Mouse (Mus musculus): ENCODE data around the gene Tie1. TPM values are rescaled to one million over a fixed set of nuclear protein-coding genes. Genes with fewer than 3 reads are reported as not detected.

The Tie1 gene
- polyA plus RNA-seq, 1 experiment = 12.8 TPM

GRCm38 (mm10) chr4:118526408-118527334 is 36.8 kb upstream of the Tie1 start, which contains the start of gene 2610528J11Rik:
Gene 2610528J11Rik (plus strand): TSS chr4:118526999.
- no peak for DNase-seq
- no peak for TF ChIP-seq CTCF (IDR thresholded peaks at IDR 0.05; ENCODE audit: borderline replicate concordance, insufficient read depth, low read depth, low read length)
- TF ChIP-seq POLR2A (IDR thresholded peaks at IDR 0.05; ENCODE audit: borderline replicate concordance, insufficient read depth, low read length) = no peak
- Histone ChIP-seq H3K27ac (ENCODE audit: insufficient read depth, low read length) (no peak within 1 kb of the TSS), H3K4me1 (ENCODE audit: control insufficient read depth, insufficient read depth, low read length) (no peaks in the 10 kb centered on the region), H3K4me3 (replicated peaks; ENCODE audit: insufficient read depth, low read depth, low read length) (no peak within 1 kb of the TSS), H3K27me3 (ENCODE audit: control insufficient read depth, insufficient read depth, low read length) (no peaks in the 10 kb centered on the region)
- WGBS = 43% methylated on average over 17 of the region's 17 CpGs

- WGBS = 66% methylated on average over 3 of the region's 3 CpGs
- DNase-seq = no peak
- H3K27me3 ChIP-seq (ENCODE audit: control insufficient read depth, insufficient read depth, low read length) = no peaks in the 10 kb centered on the region
- H3K4me1 ChIP-seq (ENCODE audit: control insufficient read depth, insufficient read depth, low read length) = no peaks in the 10 kb centered on the region
- TF ChIP-seq CTCF (IDR thresholded peaks at IDR 0.05; ENCODE audit: borderline replicate concordance, insufficient read depth, low read depth, low read length) = no peak
- no peak for TF ChIP-seq POLR2A (IDR thresholded peaks at IDR 0.05; ENCODE audit: borderline replicate concordance, insufficient read depth, low read length)
- H3K27ac ChIP-seq (ENCODE audit: insufficient read depth, low read length) = no peak overlapping the region
- H3K4me3 ChIP-seq (replicated peaks; ENCODE audit: insufficient read depth, low read depth, low read length) = no peak overlapping the region
Observed at GRCm38 (mm10) chr4:118525779-118526178, 35.9 kb upstream of the Tie1 start.

- Histone ChIP-seq H3K27ac (ENCODE audit: insufficient read depth, low read length) (no peak overlapping the region), H3K4me3 (replicated peaks; ENCODE audit: insufficient read depth, low read depth, low read length) (no peak overlapping the region), H3K27me3 (ENCODE audit: control insufficient read depth, insufficient read depth, low read length) (no peaks in the 10 kb centered on the region), H3K4me1 (ENCODE audit: control insufficient read depth, insufficient read depth, low read length) (no peaks in the 10 kb centered on the region)
- DNase-seq = no peak
- TF ChIP-seq CTCF (IDR thresholded peaks at IDR 0.05; ENCODE audit: borderline replicate concordance, insufficient read depth, low read depth, low read length) (no peak), POLR2A (IDR thresholded peaks at IDR 0.05; ENCODE audit: borderline replicate concordance, insufficient read depth, low read length) (no peak)
- 40% methylated on average over 7 of the region's 7 CpGs for WGBS
Observed at GRCm38 (mm10) chr4:118523976-118524375, 34.1 kb upstream of the Tie1 start.

- no peak overlapping the region for H3K4me3 ChIP-seq (replicated peaks; ENCODE audit: insufficient read depth, low read depth, low read length)
- H3K27ac ChIP-seq (ENCODE audit: insufficient read depth, low read length) = no peak overlapping the region
- no peak for TF ChIP-seq CTCF (IDR thresholded peaks at IDR 0.05; ENCODE audit: borderline replicate concordance, insufficient read depth, low read depth, low read length)
- no peak for TF ChIP-seq POLR2A (IDR thresholded peaks at IDR 0.05; ENCODE audit: borderline replicate concordance, insufficient read depth, low read length)
- DNase-seq = no peak
- H3K27me3 ChIP-seq (ENCODE audit: control insufficient read depth, insufficient read depth, low read length) = no peaks in the 10 kb centered on the region
- 27% methylated on average over 7 of the region's 7 CpGs for WGBS
- H3K4me1 ChIP-seq (ENCODE audit: control insufficient read depth, insufficient read depth, low read length) = no peaks in the 10 kb centered on the region
Observed at GRCm38 (mm10) chr4:118522248-118522647, 32.4 kb upstream of the Tie1 start.

GRCm38 (mm10) chr4:118518208-118518607 is 28.3 kb upstream of the Tie1 start:
- no peak for TF ChIP-seq POLR2A (IDR thresholded peaks at IDR 0.05; ENCODE audit: borderline replicate concordance, insufficient read depth, low read length)
- TF ChIP-seq CTCF (IDR thresholded peaks at IDR 0.05; ENCODE audit: borderline replicate concordance, insufficient read depth, low read depth, low read length) = no peak
- H3K27me3 ChIP-seq (ENCODE audit: control insufficient read depth, insufficient read depth, low read length) = no peaks in the 10 kb centered on the region
- no peak overlapping the region for H3K4me3 ChIP-seq (replicated peaks; ENCODE audit: insufficient read depth, low read depth, low read length)
- DNase-seq = no peak
- WGBS = 72% methylated on average over 5 of the region's 5 CpGs
- H3K4me1 ChIP-seq (ENCODE audit: control insufficient read depth, insufficient read depth, low read length) = no peaks in the 10 kb centered on the region
- H3K27ac ChIP-seq (ENCODE audit: insufficient read depth, low read length) = no peak overlapping the region

- Histone ChIP-seq H3K4me1 (ENCODE audit: control insufficient read depth, insufficient read depth, low read length) (no peaks in the 10 kb centered on the region), H3K27me3 (ENCODE audit: control insufficient read depth, insufficient read depth, low read length) (no peaks in the 10 kb centered on the region), H3K4me3 (replicated peaks; ENCODE audit: insufficient read depth, low read depth, low read length) (no peak overlapping the region), H3K27ac (ENCODE audit: insufficient read depth, low read length) (no peak overlapping the region)
- TF ChIP-seq POLR2A (IDR thresholded peaks at IDR 0.05; ENCODE audit: borderline replicate concordance, insufficient read depth, low read length) (no peak), CTCF (IDR thresholded peaks at IDR 0.05; ENCODE audit: borderline replicate concordance, insufficient read depth, low read depth, low read length) (no peak)
- DNase-seq = no peak
- 38% methylated on average over 16 of the region's 16 CpGs for WGBS
Observed at GRCm38 (mm10) chr4:118517497-118518146, 27.8 kb upstream of the Tie1 start.

- no peak for DNase-seq
- Histone ChIP-seq H3K27ac (ENCODE audit: insufficient read depth, low read length) (no peak overlapping the region), H3K4me1 (ENCODE audit: control insufficient read depth, insufficient read depth, low read length) (no peaks in the 10 kb centered on the region), H3K4me3 (replicated peaks; ENCODE audit: insufficient read depth, low read depth, low read length) (no peak overlapping the region), H3K27me3 (ENCODE audit: control insufficient read depth, insufficient read depth, low read length) (no peaks in the 10 kb centered on the region)
- TF ChIP-seq CTCF (IDR thresholded peaks at IDR 0.05; ENCODE audit: borderline replicate concordance, insufficient read depth, low read depth, low read length) (no peak), POLR2A (IDR thresholded peaks at IDR 0.05; ENCODE audit: borderline replicate concordance, insufficient read depth, low read length) (no peak)
- 43% methylated on average over 20 of the region's 20 CpGs for WGBS
Observed at GRCm38 (mm10) chr4:118516699-118517496, 27.0 kb upstream of the Tie1 start.

Measured in cerebellum, adult 2 months (tissue).